Mouse (Mus musculus) thymus, adult 2 months (tissue): ENCODE data around the gene Olfr1265. TPM values are rescaled to one million over a fixed set of nuclear protein-coding genes. Genes with fewer than 3 reads are reported as not detected.

ENCODE experiments used
- DNase-seq: peaks from one replicate; pipeline ENCODE4 v3.0.0; 2021
- H3K27ac ChIP-seq: fragments of 200-500 bp; 2 replicates; pipeline ENCODE4 v1.5.1; 2012; ENCODE audit warnings: low read length, control low read depth; ENCODE audit not compliant: control insufficient read depth, insufficient read depth
- H3K27me3 ChIP-seq: fragments of 200-500 bp; 2 replicates; pipeline ENCODE4 v1.6.1; 2012; ENCODE audit warnings: mild to moderate bottlenecking, low read length, moderate library complexity, mixed read lengths; ENCODE audit not compliant: control insufficient read depth, insufficient read depth
- H3K36me3 ChIP-seq: fragments of 200-500 bp; 2 replicates; pipeline ENCODE4 v1.6.1; 2012; ENCODE audit warnings: mild to moderate bottlenecking, low read length, moderate library complexity; ENCODE audit not compliant: control insufficient read depth, insufficient read depth
- H3K4me1 ChIP-seq: fragments of 200-500 bp; replicated peaks from 2 replicates; pipeline ENCODE4 v1.6.1; 2012; ENCODE audit warnings: low read length; ENCODE audit not compliant: control insufficient read depth, insufficient read depth
- H3K4me3 ChIP-seq: fragments of 200-500 bp; 2 replicates; pipeline ENCODE4 v1.5.1; 2012; ENCODE audit warnings: mild to moderate bottlenecking, low read length, control low read depth, moderate library complexity; ENCODE audit not compliant: control insufficient read depth, insufficient read depth
- CTCF ChIP-seq: fragments of 200-500 bp; IDR thresholded peaks from 2 replicates; pipeline ENCODE4 v1.5.1; 2012; ENCODE audit warnings: mild to moderate bottlenecking, control low read depth, low read length, moderate library complexity, borderline replicate concordance; ENCODE audit not compliant: control insufficient read depth, poor library complexity, insufficient read depth; ENCODE audit errors: extremely low read depth
- POLR2A ChIP-seq: fragments of 200-500 bp; IDR thresholded peaks from 2 replicates; pipeline ENCODE4 v1.6.1; 2012; ENCODE audit warnings: mild to moderate bottlenecking, low read length, control low read depth, moderate library complexity; ENCODE audit not compliant: control insufficient read depth, poor library complexity, insufficient read depth; ENCODE audit errors: extremely low read depth
- WGBS: fragments of 180-500 bp; shearing (Covaris S2); methylation state at CpG from one replicate; pipeline ENCODE4 v1.1.7; 2018; 5-methylcytosine and 5-hydroxymethylcytosine counted together
- polyA plus RNA-seq: library from polyadenylated mRNA; depleted of rRNA; stranded (reverse); fragments of >200 nt; gene quantifications from 2 replicates; pipeline ENCODE4 v1.2.3, GENCODE M21; 2012; rRNA removed

Olfr1265 gene
- not detected in 2 replicates for polyA plus RNA-seq

- no peak within 1 kb of the TSS for H3K27ac ChIP-seq
Measured at GRCm38 (mm10) chr2:90035037-90035436, at the start of gene Olfr1265. Olfr1265 (plus strand) TSS chr2:90035337.

GRCm38 (mm10) chr2:89990921-89991320, 44.2 kb upstream of the Olfr1265 start, which contains the start of gene Olfr1261:
Olfr1261 (plus strand) TSS chr2:89991221.
- no peaks in the 10 kb centered on the region for H3K4me1 ChIP-seq
- DNase-seq, result no peak
- no peak within 1 kb of the TSS for H3K4me3 ChIP-seq
- H3K36me3 ChIP-seq, result no peaks in the 10 kb centered on the region
- no peak within 1 kb of the TSS for H3K27ac ChIP-seq
- TF ChIP-seq POLR2A (no peak), CTCF (no peak)
- H3K27me3 ChIP-seq, result no peaks in the 10 kb centered on the region

More at GRCm38 (mm10) chr2:90035037-90035436, at the start of gene Olfr1265:
- TF ChIP-seq CTCF (no peak), POLR2A (no peak)
- H3K4me1 ChIP-seq, result no peaks in the 10 kb centered on the region
- H3K4me3 ChIP-seq, result no peak within 1 kb of the TSS
- DNase-seq, result no peak
- H3K36me3 ChIP-seq, result no peaks in the 10 kb centered on the region
- H3K27me3 ChIP-seq, result no peaks in the 10 kb centered on the region

- Histone ChIP-seq H3K4me3 (no peak within 1 kb of the TSS), H3K27me3 (no peaks in the 10 kb centered on the region), H3K4me1 (no peaks in the 10 kb centered on the region), H3K36me3 (no peaks in the 10 kb centered on the region), H3K27ac (no peak within 1 kb of the TSS)
- DNase-seq, result no peak
- TF ChIP-seq CTCF (no peak), POLR2A (no peak)
Measured at GRCm38 (mm10) chr2:89999845-90000244, 35.3 kb upstream of the Olfr1265 start, which contains the start of gene Olfr1262. Olfr1262 (plus strand) TSS chr2:90000145.

- no peak within 1 kb of the TSS for H3K4me3 ChIP-seq
- WGBS, result 86% methylated on average over 2 of the region's 2 CpGs
- no peaks in the 10 kb centered on the region for H3K36me3 ChIP-seq
Measured at GRCm38 (mm10) chr2:90011831-90012230, 23.3 kb upstream of the Olfr1265 start, which contains the start of gene Olfr1263. Olfr1263 (plus strand) TSS chr2:90012131.

GRCm38 (mm10) chr2:90025477-90025876, 9.7 kb upstream of the Olfr1265 start, which contains the start of gene Olfr1264:
Olfr1264 (minus strand) TSS chr2:90025577.
- H3K36me3 ChIP-seq, result no peaks in the 10 kb centered on the region
- H3K27me3 ChIP-seq, result no peaks in the 10 kb centered on the region
- H3K4me1 ChIP-seq, result no peaks in the 10 kb centered on the region
- 86% methylated on average over 2 of the region's 2 CpGs for WGBS
- TF ChIP-seq POLR2A (no peak), CTCF (no peak)
- no peak for DNase-seq
- H3K4me3 ChIP-seq, result no peak within 1 kb of the TSS
- no peak within 1 kb of the TSS for H3K27ac ChIP-seq

More at GRCm38 (mm10) chr2:90011831-90012230, 23.3 kb upstream of the Olfr1265 start, which contains the start of gene Olfr1263:
- no peak within 1 kb of the TSS for H3K27ac ChIP-seq
- TF ChIP-seq CTCF (no peak), POLR2A (no peak)
- no peaks in the 10 kb centered on the region for H3K27me3 ChIP-seq
- DNase-seq, result no peak
- no peaks in the 10 kb centered on the region for H3K4me1 ChIP-seq

- no peak for TF ChIP-seq CTCF
- no peak for TF ChIP-seq POLR2A
- Histone ChIP-seq H3K4me3 (no peak within 1 kb of the TSS), H3K36me3 (no peaks in the 10 kb centered on the region), H3K4me1 (no peaks in the 10 kb centered on the region), H3K27ac (no peak within 1 kb of the TSS), H3K27me3 (no peaks in the 10 kb centered on the region)
- DNase-seq, result no peak
Measured at GRCm38 (mm10) chr2:90063494-90063893, 28.4 kb downstream of the Olfr1265 start, which contains the start of gene Olfr140. Olfr140 (minus strand) TSS chr2:90063594.

- Histone ChIP-seq H3K4me1 (no peaks in the 10 kb centered on the region), H3K27me3 (no peaks in the 10 kb centered on the region), H3K36me3 (no peaks in the 10 kb centered on the region), H3K27ac (no peak overlapping the region), H3K4me3 (no peak overlapping the region)
- TF ChIP-seq CTCF, result no peak
- TF ChIP-seq POLR2A, result no peak
- DNase-seq, result no peak
- 82% methylated on average over 2 of the region's 2 CpGs for WGBS
Measured at GRCm38 (mm10) chr2:90070065-90070464, 34.9 kb downstream of the Olfr1265 start.

Other genes starting within 250 kb of the Olfr1265 start
- gene Olfr1254, start 241.7 kb upstream of the Olfr1265 start, polyA plus RNA-seq, result not detected in 2 replicates
- not detected in 2 replicates for gene Olfr1255, start 223.3 kb upstream of the Olfr1265 start, polyA plus RNA-seq
- gene Olfr1256, start 193.8 kb upstream of the Olfr1265 start, polyA plus RNA-seq, result not detected in 2 replicates
- gene Olfr48, start 187.1 kb upstream of the Olfr1265 start, polyA plus RNA-seq, result not detected in 2 replicates
- gene Olfr1257, start 156.9 kb upstream of the Olfr1265 start, polyA plus RNA-seq, result not detected in 2 replicates
- gene Olfr1258, start 108.0 kb upstream of the Olfr1265 start, polyA plus RNA-seq, result not detected in 2 replicates
- not detected in 2 replicates for gene Olfr1259, start 86.7 kb upstream of the Olfr1265 start, polyA plus RNA-seq
- gene Olfr1260, start 61.0 kb upstream of the Olfr1265 start, polyA plus RNA-seq, result not detected in 2 replicates
- gene Olfr1261, start 44.1 kb upstream of the Olfr1265 start, polyA plus RNA-seq, result not detected in 2 replicates
- gene Olfr1262, start 35.2 kb upstream of the Olfr1265 start, polyA plus RNA-seq, result not detected in 2 replicates
- gene Olfr1263, start 23.2 kb upstream of the Olfr1265 start, polyA plus RNA-seq, result not detected in 2 replicates
- not detected in 2 replicates for gene Olfr1264, start 9.8 kb upstream of the Olfr1265 start, polyA plus RNA-seq
- not detected in 2 replicates for gene Olfr140, start 28.3 kb downstream of the Olfr1265 start, polyA plus RNA-seq
- not detected in 2 replicates for gene Olfr1269, start 86.1 kb downstream of the Olfr1265 start, polyA plus RNA-seq
- gene Olfr32, start 107.0 kb downstream of the Olfr1265 start, polyA plus RNA-seq, result not detected in 2 replicates
- not detected in 2 replicates for gene Olfr1270, start 117.8 kb downstream of the Olfr1265 start, polyA plus RNA-seq
- not detected in 2 replicates for gene Olfr1506, start 189.2 kb downstream of the Olfr1265 start, polyA plus RNA-seq
- not detected in 2 replicates for gene Olfr142, start 222.3 kb downstream of the Olfr1265 start, polyA plus RNA-seq
- gene Olfr1271, start 235.7 kb downstream of the Olfr1265 start, polyA plus RNA-seq, result not detected in 2 replicates